17 mouse cellular contexts compared by ENCODE assay signal in the genomic region with DNA sequence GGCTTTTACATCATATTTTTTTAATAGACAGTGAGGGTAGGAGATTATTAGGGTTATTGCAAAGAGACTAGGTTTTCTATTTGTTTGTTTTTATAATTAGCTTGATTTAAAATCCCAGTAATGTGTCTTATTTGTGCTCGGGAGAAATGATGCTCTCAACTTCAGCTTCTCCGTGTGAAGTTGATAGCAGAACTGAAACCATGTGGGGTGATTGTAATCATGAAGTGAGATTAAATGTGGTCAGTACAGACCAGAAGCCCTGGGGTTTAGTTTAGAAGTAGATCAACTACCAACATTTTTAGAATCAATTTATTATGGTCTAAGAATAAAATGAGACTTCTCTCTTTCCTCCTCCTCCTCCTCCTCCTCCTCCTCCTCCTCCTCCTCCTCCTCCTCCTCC.
"Had no signal": no experiment of that assay in that cellular context is flagged by ENCODE, and none has a peak within 500 bp of the region (broad histone marks: within the 10 kb centered on the region; RNA-seq: fewer than 3 reads in every experiment).

No protein-coding gene starts in this region.

- H3K9me3 ChIP-seq: lung, embryonic 15.5 days; megakaryocyte, embryonic 14.5 days; midbrain, embryonic 13.5 days; midbrain, embryonic 15.5 days; neural tube, embryonic 12.5 days; stomach, embryonic 15.5 days had no signal

- H3K4me3 ChIP-seq: lung, embryonic 15.5 days; megakaryocyte, embryonic 14.5 days; midbrain, embryonic 13.5 days; midbrain, embryonic 15.5 days; neural tube, embryonic 12.5 days; stomach, embryonic 15.5 days had no signal

- H3K36me3 ChIP-seq: lung, embryonic 15.5 days; midbrain, embryonic 13.5 days; midbrain, embryonic 15.5 days; neural tube, embryonic 12.5 days; stomach, embryonic 15.5 days had no signal

- H3K27me3 ChIP-seq: lung, embryonic 15.5 days; megakaryocyte, embryonic 14.5 days; midbrain, embryonic 13.5 days; midbrain, embryonic 15.5 days; neural tube, embryonic 12.5 days; stomach, embryonic 15.5 days had no signal

- DNase-seq: liver, postnatal 0 days; lung, adult 2 months; lung, postnatal 14 days; lung, postnatal 36 days; right cerebral cortex, postnatal 14 days; thymus, adult 2 months; thymus, postnatal 36 days had no signal

- H3K9ac ChIP-seq: liver, postnatal 0 days; lung, embryonic 15.5 days; midbrain, embryonic 13.5 days; midbrain, embryonic 15.5 days; neural tube, embryonic 12.5 days; stomach, embryonic 15.5 days had no signal

- H3K4me2 ChIP-seq: lung, embryonic 15.5 days; midbrain, embryonic 11.5 days; midbrain, embryonic 13.5 days; midbrain, embryonic 15.5 days; neural tube, embryonic 12.5 days; stomach, embryonic 15.5 days had no signal

- H3K4me1 ChIP-seq: lung, embryonic 15.5 days; megakaryocyte, embryonic 14.5 days; stomach, embryonic 15.5 days had no signal

- ATAC-seq: liver, postnatal 0 days; lung, postnatal 0 days; midbrain, embryonic 13.5 days; midbrain, embryonic 15.5 days had no signal

- H3K27ac ChIP-seq: lung, embryonic 15.5 days; macrophage; midbrain, embryonic 13.5 days; midbrain, embryonic 15.5 days; neural tube, embryonic 12.5 days; stomach, embryonic 15.5 days; stomach, postnatal 0 days had no signal
